ENCODE assay signal across 8 mouse cellular contexts in genomic region chr2:121443068-121443349, GRCm38 (mm10). TPM values are rescaled to one million over a fixed set of nuclear protein-coding genes. Genes with fewer than 3 reads are reported as not detected.
DNase-seq lines count a peak whose midpoint lies in the region; ATAC-seq and TF ChIP-seq lines count a peak whose summit lies in the region.

No protein-coding gene starts in this region.

- H3K4me3 ChIP-seq in lung, adult 2 months (replicated peaks; ENCODE audit: extremely low read depth, low read depth, low read length), result peak overlapping the region; percentile 19
- peak overlapping the region; percentile 67 for H3K4me3 ChIP-seq in limb, embryonic 10.5 days
- H3K4me3 ChIP-seq in neural tube, embryonic 12.5 days, result no peak overlapping the region

- 0 out of 2 replicates have a peak, but pooled peaks cover 2% of the 10 kb centered on the region for H3K4me1 ChIP-seq in lung, adult 2 months (ENCODE audit: control insufficient read depth, insufficient read depth, low read length)
- peaks cover 27% of the 10 kb centered on the region for H3K4me1 ChIP-seq in limb, embryonic 10.5 days
- peaks cover 17% of the 10 kb centered on the region for H3K4me1 ChIP-seq in neural tube, embryonic 12.5 days

- DNase-seq in lung, adult 2 months, result no peak
- DNase-seq in lung, postnatal 10 days, result no peak
- DNase-seq in limb, embryonic 10.5 days (ENCODE audit: low spot score), result no peak
- no peak for DNase-seq in adrenal gland, postnatal 10 days
- no peak for DNase-seq in layer of hippocampus, postnatal 36 days

- peak overlapping the region; percentile 74; the same call in 1 of the 2 replicates for H3K27ac ChIP-seq in limb, embryonic 10.5 days
- H3K27ac ChIP-seq in neural tube, embryonic 12.5 days, result no peak overlapping the region

- peaks cover 22% of the 10 kb centered on the region for H3K36me3 ChIP-seq in limb, embryonic 10.5 days
- peaks cover 21% of the 10 kb centered on the region for H3K36me3 ChIP-seq in neural tube, embryonic 12.5 days

- WGBS in lung, adult 2 months, result 8% methylated on average over 8 of the region's 8 CpGs
- WGBS in limb, embryonic 10.5 days, result 10% methylated on average over 8 of the region's 8 CpGs
- 7% methylated on average over 8 of the region's 8 CpGs for WGBS in neural tube, embryonic 12.5 days

- ATAC-seq in erythroblast, adult 5-6 weeks (replicated peaks; ENCODE audit: low FRiP score, poor library complexity, severe bottlenecking), result peak; percentile 26
- no peak for ATAC-seq in neural tube, embryonic 12.5 days (ENCODE audit: low FRiP score, low read depth)
- ATAC-seq in granulocyte monocyte progenitor cell, adult 5-6 weeks (replicated peaks; ENCODE audit: poor library complexity, severe bottlenecking), result no peak

- H3K27me3 ChIP-seq in limb, embryonic 10.5 days (ENCODE audit: low read depth, poor library complexity, severe bottlenecking), result peaks cover 34% of the 10 kb centered on the region
- H3K27me3 ChIP-seq in neural tube, embryonic 12.5 days (replicated peaks), result peaks cover 21% of the 10 kb centered on the region

- no peak for TF ChIP-seq POLR2A in lung, adult 2 months (IDR thresholded peaks at IDR 0.05; ENCODE audit: borderline replicate concordance, extremely low read depth, low read depth, low read length)

- H3K9me3 ChIP-seq in limb, embryonic 10.5 days (replicated peaks), result no peaks in the 10 kb centered on the region
- H3K9me3 ChIP-seq in neural tube, embryonic 12.5 days, result no peaks in the 10 kb centered on the region

- H3K4me2 ChIP-seq in neural tube, embryonic 12.5 days (replicated peaks), result peak overlapping the region; percentile 62

- no peak overlapping the region for H3K9ac ChIP-seq in neural tube, embryonic 12.5 days

- no peak for TF ChIP-seq CTCF in lung, adult 2 months (IDR thresholded peaks at IDR 0.05; ENCODE audit: insufficient read depth, low read length)

RNA-seq across cellular contexts. Expression of gene Ell3, which starts 1.1 kb away (rescaled TPM):
- 0.97 and 1.1 TPM in 2 replicates for polyA plus RNA-seq in lung, adult 2 months (2012; rRNA removed)
- not detected in 2 replicates for total RNA-seq in erythroblast, adult 5-6 weeks (2015; ENCODE audit: low replicate concordance)
- not detected in 2 replicates for total RNA-seq in erythroblast, adult 5-6 weeks (2017; ENCODE audit: low replicate concordance)
- 6.4 and 8.1 TPM in 2 replicates for polyA plus RNA-seq in limb, embryonic 10.5 days (2016; fragmentation: Nextera tagmentation; extraction: Ambion mirVana)
- 2.4 and 2.5 TPM in 2 replicates for polyA plus RNA-seq in neural tube, embryonic 12.5 days (2016; fragmentation: Nextera tagmentation; extraction: Ambion mirVana)
- total RNA-seq in adrenal gland, postnatal 10 days (2021), result under 1 TPM; 0.18 to 0.66 TPM
- total RNA-seq in layer of hippocampus, postnatal 36 days (2021), result not detected
- total RNA-seq in granulocyte monocyte progenitor cell, adult 5-6 weeks (2014; fragmentation: Nextera tagmentation), result not detected in 2 replicates
- not detected in 2 replicates for total RNA-seq in granulocyte monocyte progenitor cell, adult 5-6 weeks (2017)

RNA-seq across cellular contexts. Expression of gene Serf2, which starts 6.0 kb away (rescaled TPM):
- polyA plus RNA-seq in lung, adult 2 months (2012; rRNA removed), result 227 and 315 TPM in 2 replicates
- 50.9 and 58.1 TPM in 2 replicates for total RNA-seq in erythroblast, adult 5-6 weeks (2015; ENCODE audit: low replicate concordance)
- 40.6 and 55.3 TPM in 2 replicates for total RNA-seq in erythroblast, adult 5-6 weeks (2017; ENCODE audit: low replicate concordance)
- polyA plus RNA-seq in limb, embryonic 10.5 days (2016; fragmentation: Nextera tagmentation; extraction: Ambion mirVana), result 472 and 490 TPM in 2 replicates
- 470 and 490 TPM in 2 replicates for polyA plus RNA-seq in neural tube, embryonic 12.5 days (2016; fragmentation: Nextera tagmentation; extraction: Ambion mirVana)
- total RNA-seq in adrenal gland, postnatal 10 days (2021), result 100 to 1,000 TPM; 346 to 350 TPM
- 100 to 1,000 TPM; 157 to 175 TPM for total RNA-seq in layer of hippocampus, postnatal 36 days (2021)
- total RNA-seq in granulocyte monocyte progenitor cell, adult 5-6 weeks (2014; fragmentation: Nextera tagmentation), result 530 and 577 TPM in 2 replicates
- total RNA-seq in granulocyte monocyte progenitor cell, adult 5-6 weeks (2017), result 211 and 218 TPM in 2 replicates

RNA-seq across cellular contexts. Expression of gene Hypk, which starts 10.1 kb away (rescaled TPM):
- 6.8 and 10.1 TPM in 2 replicates for polyA plus RNA-seq in lung, adult 2 months (2012; rRNA removed)
- total RNA-seq in erythroblast, adult 5-6 weeks (2015; ENCODE audit: low replicate concordance), result 27.7 and 28.2 TPM in 2 replicates
- total RNA-seq in erythroblast, adult 5-6 weeks (2017; ENCODE audit: low replicate concordance), result 22.3 and 31.5 TPM in 2 replicates
- 172 and 201 TPM in 2 replicates for polyA plus RNA-seq in limb, embryonic 10.5 days (2016; fragmentation: Nextera tagmentation; extraction: Ambion mirVana)
- 97.6 and 113 TPM in 2 replicates for polyA plus RNA-seq in neural tube, embryonic 12.5 days (2016; fragmentation: Nextera tagmentation; extraction: Ambion mirVana)
- total RNA-seq in adrenal gland, postnatal 10 days (2021), result 10 to 100 TPM; 29.1 to 39.9 TPM
- total RNA-seq in layer of hippocampus, postnatal 36 days (2021), result 10 to 100 TPM; 17.3 to 19.6 TPM
- 103 and 133 TPM in 2 replicates for total RNA-seq in granulocyte monocyte progenitor cell, adult 5-6 weeks (2014; fragmentation: Nextera tagmentation)
- total RNA-seq in granulocyte monocyte progenitor cell, adult 5-6 weeks (2017), result 78.2 and 90.6 TPM in 2 replicates

RNA-seq across cellular contexts. Expression of gene Serinc4, which starts 13.6 kb away (rescaled TPM):
- 0.40 and 0.66 TPM in 2 replicates for polyA plus RNA-seq in lung, adult 2 months (2012; rRNA removed)
- not detected in 2 replicates for total RNA-seq in erythroblast, adult 5-6 weeks (2015; ENCODE audit: low replicate concordance)
- 0.68 TPM in 1 of 2 replicates, not detected in the other for total RNA-seq in erythroblast, adult 5-6 weeks (2017; ENCODE audit: low replicate concordance)
- 0.10 TPM in 1 of 2 replicates, not detected in the other for polyA plus RNA-seq in limb, embryonic 10.5 days (2016; fragmentation: Nextera tagmentation; extraction: Ambion mirVana)
- 0.46 and 0.79 TPM in 2 replicates for polyA plus RNA-seq in neural tube, embryonic 12.5 days (2016; fragmentation: Nextera tagmentation; extraction: Ambion mirVana)
- under 1 TPM in 1 of 2 experiments, not detected in 1; 0.24 TPM for total RNA-seq in adrenal gland, postnatal 10 days (2021)
- under 1 TPM; 0.23 to 0.32 TPM for total RNA-seq in layer of hippocampus, postnatal 36 days (2021)
- not detected in 2 replicates for total RNA-seq in granulocyte monocyte progenitor cell, adult 5-6 weeks (2014; fragmentation: Nextera tagmentation)
- total RNA-seq in granulocyte monocyte progenitor cell, adult 5-6 weeks (2017), result 0.26 and 0.60 TPM in 2 replicates

RNA-seq across cellular contexts. Expression of gene Catsper2, which starts 29.4 kb away (rescaled TPM):
- polyA plus RNA-seq in lung, adult 2 months (2012; rRNA removed), result 1.00 and 2.0 TPM in 2 replicates
- 2.9 TPM in 1 of 2 replicates, not detected in the other for total RNA-seq in erythroblast, adult 5-6 weeks (2015; ENCODE audit: low replicate concordance)
- 2.2 TPM in 1 of 2 replicates, not detected in the other for total RNA-seq in erythroblast, adult 5-6 weeks (2017; ENCODE audit: low replicate concordance)
- polyA plus RNA-seq in limb, embryonic 10.5 days (2016; fragmentation: Nextera tagmentation; extraction: Ambion mirVana), result 2.3 and 2.9 TPM in 2 replicates
- 4.1 and 4.5 TPM in 2 replicates for polyA plus RNA-seq in neural tube, embryonic 12.5 days (2016; fragmentation: Nextera tagmentation; extraction: Ambion mirVana)
- total RNA-seq in adrenal gland, postnatal 10 days (2021), result 1 to 10 TPM; 2.2 to 4.3 TPM
- total RNA-seq in layer of hippocampus, postnatal 36 days (2021), result 1 to 10 TPM; 5.7 to 6.4 TPM
- 1.3 TPM in 2 replicates for total RNA-seq in granulocyte monocyte progenitor cell, adult 5-6 weeks (2014; fragmentation: Nextera tagmentation)
- total RNA-seq in granulocyte monocyte progenitor cell, adult 5-6 weeks (2017), result 1.8 and 1.9 TPM in 2 replicates
